Mouse (Mus musculus): Measurements from ENCODE around the gene Ece1. TPM values are rescaled to one million over a fixed set of nuclear protein-coding genes. Genes with fewer than 3 reads are reported as not detected.

Ece1 gene
- polyA plus RNA-seq, 1 experiment from 2014 or later: 20.7 TPM

DNA sequence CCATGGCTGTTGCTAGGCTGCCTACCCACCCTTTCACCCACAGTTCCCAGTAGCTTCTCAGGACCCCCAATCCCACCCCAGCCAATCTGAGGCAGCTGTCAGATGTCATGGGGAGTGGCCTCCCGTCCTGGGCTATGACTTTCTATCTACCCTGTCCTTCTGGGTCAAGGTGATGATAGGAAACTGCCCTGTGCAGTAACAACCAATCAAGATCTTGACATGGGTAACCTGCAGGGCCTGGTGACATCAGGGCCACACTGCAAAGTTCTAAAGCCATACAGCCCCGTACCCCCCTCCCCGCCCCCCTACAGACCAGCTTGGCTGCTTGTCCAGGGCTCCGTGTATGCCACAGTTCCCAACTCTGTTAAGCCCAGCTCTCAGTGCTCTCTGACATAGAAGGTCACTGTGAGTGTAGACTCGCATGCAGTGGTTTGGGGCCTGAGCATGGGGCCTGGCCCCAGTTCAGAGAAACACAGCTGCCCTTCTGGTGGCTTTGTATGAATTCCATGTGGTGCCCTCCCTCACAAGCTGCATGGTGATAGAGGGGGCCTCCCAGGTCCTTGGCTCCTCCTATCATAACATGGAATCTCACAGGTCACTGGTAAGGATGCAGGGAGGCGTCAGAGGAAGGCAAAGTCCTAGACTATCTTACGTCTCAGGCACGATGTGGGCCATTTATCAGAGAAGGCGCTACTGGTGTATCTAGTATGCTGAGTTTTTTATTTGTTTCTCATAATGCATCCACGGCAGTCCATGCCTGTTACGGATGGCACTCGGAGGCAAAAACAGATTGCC, 65.9 kb downstream of the Ece1 start:
- no peak overlapping the region for H3K4me2 ChIP-seq
- WGBS: 89% methylated on average over 12 of the region's 12 CpGs
- no peak for ATAC-seq (replicated peaks)

DNA sequence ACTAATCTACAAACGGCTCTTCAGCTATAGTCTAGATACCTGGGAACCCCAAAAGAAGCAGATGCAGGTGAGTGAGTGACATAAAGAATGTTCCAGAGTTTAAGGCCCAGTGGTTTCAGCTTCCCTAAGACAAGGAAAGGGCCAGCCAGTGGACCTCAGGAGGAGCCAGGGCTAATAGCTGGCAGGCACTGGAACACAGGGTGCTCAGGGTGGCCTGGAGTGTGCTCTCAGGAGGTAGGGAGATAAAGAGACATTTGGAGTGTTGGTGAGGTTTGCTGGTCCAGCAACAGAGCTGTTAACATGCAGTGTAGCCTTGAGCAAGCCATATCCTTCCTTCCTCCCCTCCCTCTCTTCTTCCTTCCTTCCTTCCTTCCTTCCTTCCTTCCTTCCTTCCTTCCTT, 66.8 kb downstream of the Ece1 start:
- Histone ChIP-seq H3K9ac (no peak overlapping the region), H3K27me3 (replicated peaks) (no peaks in the 10 kb centered on the region), H3K4me1 (peaks cover 15% of the 10 kb centered on the region), H3K27ac (no peak overlapping the region), H3K4me3 (no peak overlapping the region), H3K36me3 (replicated peaks) (no peaks in the 10 kb centered on the region), H3K4me2 (no peak overlapping the region), H3K9me3 (no peaks in the 10 kb centered on the region)
- 84% methylated on average over 1 of the region's 1 CpGs for WGBS
- ATAC-seq (replicated peaks): no peak

More for the DNA sequence above, 65.9 kb downstream of the Ece1 start:
- Histone ChIP-seq H3K4me1 (peaks cover 15% of the 10 kb centered on the region), H3K27me3 (replicated peaks) (no peaks in the 10 kb centered on the region), H3K9me3 (no peaks in the 10 kb centered on the region), H3K36me3 (replicated peaks) (no peaks in the 10 kb centered on the region), H3K4me3 (no peak overlapping the region), H3K9ac (no peak overlapping the region), H3K27ac (no peak overlapping the region)

GRCm38 (mm10) chr4:137929341-137930016, 67.4 kb downstream of the Ece1 start:
- no peaks in the 10 kb centered on the region for H3K9me3 ChIP-seq

DNA sequence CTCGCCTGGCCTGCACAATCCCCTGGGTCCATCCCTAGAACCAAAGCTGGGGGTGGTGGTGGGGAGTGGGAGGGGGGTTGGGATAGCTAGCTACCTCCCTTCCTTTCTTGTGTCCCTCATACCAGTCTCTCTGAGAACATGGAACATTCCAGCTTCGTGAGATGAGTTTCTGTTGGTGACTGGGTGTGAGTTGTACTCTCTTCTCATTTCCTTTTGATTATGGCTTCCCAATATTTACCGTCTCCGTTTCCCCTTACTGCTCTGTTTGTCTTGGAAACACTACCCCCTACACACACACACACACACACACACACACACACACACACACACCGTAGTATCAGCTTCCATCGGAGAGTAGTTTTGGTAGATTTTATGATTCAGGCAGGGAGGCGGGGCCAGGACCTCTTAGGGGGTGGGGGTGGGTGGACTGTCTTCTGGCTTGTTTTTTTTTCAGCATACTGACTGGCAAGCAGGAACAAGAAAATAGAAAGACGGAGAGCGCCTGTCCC, 68.5 kb downstream of the Ece1 start:
- ATAC-seq (replicated peaks): no peak
- 28% methylated on average over 9 of the region's 9 CpGs for WGBS
- 0 out of 2 replicates have a peak overlapping the region, but pooled peaks have one; percentile 47 for H3K27ac ChIP-seq
- H3K4me3 ChIP-seq: no peak overlapping the region
- H3K9me3 ChIP-seq: no peaks in the 10 kb centered on the region
- no peaks in the 10 kb centered on the region for H3K27me3 ChIP-seq (replicated peaks)
- peaks cover 15% of the 10 kb centered on the region for H3K4me1 ChIP-seq
- H3K9ac ChIP-seq: no peak overlapping the region
- H3K4me2 ChIP-seq: no peak overlapping the region; the same call in 1 of the 2 replicates
- no peaks in the 10 kb centered on the region for H3K36me3 ChIP-seq (replicated peaks)

More at GRCm38 (mm10) chr4:137929341-137930016, 67.4 kb downstream of the Ece1 start:
- Histone ChIP-seq H3K4me3 (no peak overlapping the region), H3K27me3 (replicated peaks) (no peaks in the 10 kb centered on the region), H3K4me2 (no peak overlapping the region), H3K9ac (no peak overlapping the region), H3K36me3 (replicated peaks) (no peaks in the 10 kb centered on the region), H3K27ac (no peak overlapping the region), H3K4me1 (peaks cover 15% of the 10 kb centered on the region)
- WGBS: 79% methylated on average over 15 of the region's 15 CpGs
- no peak for ATAC-seq (replicated peaks)

DNA sequence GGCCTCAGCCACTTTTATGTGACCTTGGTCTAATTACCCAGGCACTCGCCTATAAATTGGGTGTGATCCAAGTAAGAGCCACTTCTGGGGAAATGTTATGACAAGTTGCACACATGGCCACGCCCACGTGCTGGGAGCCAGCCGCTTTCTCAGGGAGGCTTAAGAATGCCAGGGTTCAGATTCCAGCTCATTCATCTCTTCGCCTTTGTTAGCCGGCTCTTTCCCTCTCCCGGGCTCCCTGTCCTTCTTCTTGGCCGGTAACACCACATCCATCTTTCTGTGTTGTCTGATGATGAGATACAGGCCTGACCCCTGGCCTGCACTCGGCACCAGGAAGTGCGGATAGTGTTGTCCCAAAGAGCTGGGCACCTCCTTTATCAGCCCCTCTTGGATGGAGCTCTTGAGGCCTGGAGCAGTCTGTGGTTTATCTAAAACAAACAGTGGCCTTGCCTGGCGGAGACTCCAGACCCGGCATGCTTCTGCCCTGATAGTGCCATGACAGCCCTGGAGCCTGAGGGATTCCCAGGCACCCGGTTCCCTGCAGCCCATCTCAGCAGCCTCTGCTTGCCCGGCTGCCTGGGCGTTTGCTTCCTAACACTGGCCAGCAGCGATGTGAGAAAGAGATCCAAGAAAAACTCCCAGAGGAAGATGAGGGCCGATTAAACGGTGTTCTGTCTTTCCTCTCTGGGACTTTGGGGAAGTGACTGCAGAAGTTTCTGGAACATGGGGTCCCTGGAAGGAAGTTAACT, 69.1 kb downstream of the Ece1 start:
- H3K4me2 ChIP-seq: no peak overlapping the region; the same call in 1 of the 2 replicates
- no peaks in the 10 kb centered on the region for H3K27me3 ChIP-seq (replicated peaks)
- WGBS: 20% methylated on average over 18 of the region's 18 CpGs
- H3K36me3 ChIP-seq (replicated peaks): 0 out of 2 replicates have a peak, but pooled peaks cover 2% of the 10 kb centered on the region
- peak overlapping the region; percentile 47 for H3K27ac ChIP-seq
- no peak for ATAC-seq (replicated peaks)
- peaks cover 15% of the 10 kb centered on the region for H3K4me1 ChIP-seq
- H3K9ac ChIP-seq: no peak overlapping the region
- H3K4me3 ChIP-seq: no peak overlapping the region
- H3K9me3 ChIP-seq: no peaks in the 10 kb centered on the region

DNA sequence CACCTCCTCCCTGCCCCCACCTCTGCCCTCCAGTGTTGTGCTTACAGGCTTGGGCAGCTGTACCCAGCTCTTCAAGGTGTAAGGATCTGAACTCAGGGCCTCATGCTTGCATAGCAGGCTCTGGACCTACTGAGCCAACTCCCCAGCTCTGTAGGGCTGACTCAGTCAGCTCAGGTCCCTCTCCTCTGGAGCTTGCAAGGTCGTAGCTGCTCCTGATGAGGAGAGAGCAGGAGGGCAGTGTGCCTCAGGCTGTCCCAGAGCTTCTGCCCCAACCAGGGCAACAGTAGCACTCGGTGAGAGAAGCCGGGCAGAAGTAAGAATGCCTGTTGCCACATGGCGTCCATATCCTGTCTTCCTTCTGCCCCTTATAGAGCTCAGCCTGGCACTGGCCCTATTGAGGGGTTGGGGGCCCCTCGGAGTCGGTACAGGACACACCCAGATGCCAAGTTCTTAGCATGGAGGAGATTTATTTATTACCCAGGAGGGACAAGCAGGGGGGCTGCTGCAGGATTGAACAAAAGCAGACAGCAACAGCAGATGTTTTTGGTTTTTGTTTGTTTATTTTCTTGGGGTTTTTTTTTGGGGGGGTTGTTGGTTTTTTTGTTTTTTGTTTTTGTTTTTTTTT, 70.6 kb downstream of the Ece1 start:
- H3K4me1 ChIP-seq: peaks cover 15% of the 10 kb centered on the region
- H3K36me3 ChIP-seq (replicated peaks): peaks cover 3% of the 10 kb centered on the region; the same call in 1 of the 2 replicates
- H3K27me3 ChIP-seq (replicated peaks): no peaks in the 10 kb centered on the region
- no peak overlapping the region for H3K27ac ChIP-seq
- H3K9me3 ChIP-seq: no peaks in the 10 kb centered on the region
- no peak overlapping the region for H3K9ac ChIP-seq
- WGBS: 56% methylated on average over 6 of the region's 6 CpGs
- H3K4me3 ChIP-seq: no peak overlapping the region
- H3K4me2 ChIP-seq: no peak overlapping the region
- ATAC-seq (replicated peaks): no peak

GRCm38 (mm10) chr4:137933328-137933727, 71.3 kb downstream of the Ece1 start:
- Histone ChIP-seq H3K4me1 (peaks cover 15% of the 10 kb centered on the region), H3K36me3 (replicated peaks) (peaks cover 3% of the 10 kb centered on the region; the same call in 1 of the 2 replicates), H3K9ac (no peak overlapping the region), H3K27ac (no peak overlapping the region), H3K9me3 (no peaks in the 10 kb centered on the region), H3K4me2 (no peak overlapping the region), H3K27me3 (replicated peaks) (no peaks in the 10 kb centered on the region), H3K4me3 (no peak overlapping the region)
- whole genome bisulfite sequencing: 74% methylated on average over 5 of the region's 5 CpGs
- ATAC-seq (replicated peaks): no peak

GRCm38 (mm10) chr4:137936134-137936533, 74.1 kb downstream of the Ece1 start:
- no peaks in the 10 kb centered on the region for H3K27me3 ChIP-seq (replicated peaks)
- peaks cover 3% of the 10 kb centered on the region; the same call in 1 of the 2 replicates for H3K36me3 ChIP-seq (replicated peaks)
- no peak overlapping the region for H3K4me2 ChIP-seq
- no peaks in the 10 kb centered on the region for H3K9me3 ChIP-seq
- WGBS: 97% methylated on average over 4 of the region's 4 CpGs
- no peak for ATAC-seq (replicated peaks)
- H3K27ac ChIP-seq: no peak overlapping the region
- H3K4me1 ChIP-seq: peaks cover 18% of the 10 kb centered on the region
- H3K9ac ChIP-seq: no peak overlapping the region
- H3K4me3 ChIP-seq: no peak overlapping the region

GRCm38 (mm10) chr4:137940061-137940460, 78.0 kb downstream of the Ece1 start:
- no peak for ATAC-seq (replicated peaks)
- peaks cover 3% of the 10 kb centered on the region; the same call in 1 of the 2 replicates for H3K36me3 ChIP-seq (replicated peaks)

GRCm38 (mm10) chr4:137941131-137941844, 79.3 kb downstream of the Ece1 start:
- Histone ChIP-seq H3K36me3 (replicated peaks) (peaks cover 8% of the 10 kb centered on the region; the same call in 1 of the 2 replicates), H3K4me3 (no peak overlapping the region), H3K9ac (no peak overlapping the region), H3K4me2 (no peak overlapping the region), H3K27me3 (replicated peaks) (no peaks in the 10 kb centered on the region), H3K27ac (0 out of 2 replicates have a peak overlapping the region, but pooled peaks have one; percentile 18), H3K9me3 (no peaks in the 10 kb centered on the region), H3K4me1 (peaks cover 30% of the 10 kb centered on the region)
- WGBS: 92% methylated on average over 12 of the region's 12 CpGs
- peak; percentile 21; the same call in 1 of the 2 replicates for ATAC-seq (replicated peaks)

More at GRCm38 (mm10) chr4:137940061-137940460, 78.0 kb downstream of the Ece1 start:
- Histone ChIP-seq H3K4me1 (peaks cover 30% of the 10 kb centered on the region), H3K27me3 (replicated peaks) (no peaks in the 10 kb centered on the region), H3K4me3 (no peak overlapping the region), H3K4me2 (no peak overlapping the region), H3K9me3 (no peaks in the 10 kb centered on the region), H3K9ac (no peak overlapping the region), H3K27ac (peak overlapping the region; percentile 22; the same call in 1 of the 2 replicates)
- 56% methylated on average over 10 of the region's 10 CpGs for WGBS

Data from midbrain, embryonic 15.5 days (tissue).